Mouse (Mus musculus): ENCODE measurements around the gene Actn1. TPM values are rescaled to one million over a fixed set of nuclear protein-coding genes. Genes with fewer than 3 reads are reported as not detected.
A peak's percentile ranks its signal among the peaks of the same experiment; 100 is the strongest.

Actn1 gene
- polyA plus RNA-seq, 1 experiment from 2014 or later = 35.2 TPM

DNA sequence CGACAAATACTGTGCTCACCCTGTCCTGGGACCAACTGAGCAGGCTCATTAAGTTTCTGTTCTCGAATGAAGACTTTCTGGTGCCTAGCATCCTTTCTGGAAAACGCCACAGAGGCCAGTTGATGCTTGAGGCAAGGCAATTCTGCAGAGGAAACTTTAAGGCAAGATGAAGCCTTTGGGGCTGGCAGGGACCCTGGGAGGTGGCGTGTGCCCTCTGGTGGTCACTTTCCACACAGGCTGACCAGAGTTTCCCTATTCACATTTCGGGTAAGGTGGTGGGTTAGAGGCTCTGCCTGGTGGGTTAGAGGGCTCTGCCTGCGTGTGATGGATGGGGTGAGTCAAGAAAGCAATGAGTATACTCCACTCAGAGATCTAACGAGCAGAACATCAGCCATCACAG is 118.7 kb downstream of the Actn1 start:
- Histone ChIP-seq H3K4me1 (peaks cover 9% of the 10 kb centered on the region), H3K4me3 (no peak overlapping the region), H3K27ac (no peak overlapping the region), H3K27me3 (0 out of 2 replicates have a peak, but pooled peaks cover 2% of the 10 kb centered on the region), H3K36me3 (no peaks in the 10 kb centered on the region), H3K4me2 (replicated peaks) (no peak overlapping the region), H3K9me3 (no peaks in the 10 kb centered on the region), H3K9ac (0 out of 2 replicates have a peak overlapping the region, but pooled peaks have one; percentile 13)
- no peak; the same call in 1 of the 2 replicates for ATAC-seq (ENCODE audit: low FRiP score, low read depth)
- 17% methylated on average over 7 of the region's 7 CpGs for WGBS

DNA sequence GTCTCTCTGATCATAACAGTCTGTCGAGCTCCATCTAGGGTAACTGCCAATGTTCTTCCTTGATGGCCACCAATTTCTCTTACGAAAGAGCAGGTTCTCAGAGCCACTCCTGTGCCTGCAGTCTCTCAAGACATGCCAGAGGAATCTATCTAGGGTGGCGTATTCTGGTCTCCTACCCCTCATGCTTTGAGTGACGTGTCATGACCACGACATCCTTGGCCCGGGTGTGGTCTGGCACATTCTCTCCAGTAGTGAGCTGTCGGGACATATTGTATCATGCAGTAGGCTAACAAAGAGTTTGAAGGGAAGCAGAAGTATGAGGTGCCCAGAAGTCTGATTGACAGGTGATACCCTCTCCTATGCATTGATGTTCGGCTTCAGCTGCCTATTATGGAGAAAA is 119.2 kb downstream of the Actn1 start:
- H3K9me3 ChIP-seq = no peaks in the 10 kb centered on the region

DNA sequence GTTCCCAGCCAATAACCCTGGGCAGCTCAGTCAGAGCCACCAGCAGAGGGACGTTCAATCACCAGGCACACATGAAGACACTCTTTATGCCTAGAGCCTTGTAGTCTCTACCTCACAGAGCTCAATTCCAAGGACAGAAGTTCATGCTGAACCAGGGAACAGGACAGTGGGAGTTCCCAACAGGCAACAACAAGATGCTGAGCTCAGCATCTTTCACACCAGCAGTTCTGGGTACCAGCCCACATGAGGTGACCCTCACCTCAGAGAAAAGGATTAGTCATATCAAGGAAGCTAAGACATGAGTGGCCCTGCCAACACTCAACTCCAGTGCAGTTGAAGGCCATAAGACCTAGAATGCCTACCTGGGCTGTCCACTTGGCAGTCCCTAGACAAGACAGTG is 122.4 kb downstream of the Actn1 start:
- Histone ChIP-seq H3K4me1 (peaks cover 15% of the 10 kb centered on the region), H3K9me3 (no peaks in the 10 kb centered on the region), H3K27me3 (0 out of 2 replicates have a peak, but pooled peaks cover 2% of the 10 kb centered on the region), H3K4me2 (replicated peaks) (no peak overlapping the region), H3K9ac (no peak overlapping the region), H3K27ac (no peak overlapping the region), H3K4me3 (no peak overlapping the region), H3K36me3 (no peaks in the 10 kb centered on the region)
- ATAC-seq (ENCODE audit: low FRiP score, low read depth) = no peak
- WGBS = 78% methylated on average over 1 of the region's 1 CpGs

More for the DNA sequence above, 119.2 kb downstream of the Actn1 start:
- H3K9ac ChIP-seq = 0 out of 2 replicates have a peak overlapping the region, but pooled peaks have one; percentile 13
- WGBS = 84% methylated on average over 8 of the region's 8 CpGs
- ATAC-seq (ENCODE audit: low FRiP score, low read depth) = no peak
- H3K4me2 ChIP-seq (replicated peaks) = no peak overlapping the region
- no peak overlapping the region for H3K27ac ChIP-seq
- 0 out of 2 replicates have a peak, but pooled peaks cover 2% of the 10 kb centered on the region for H3K27me3 ChIP-seq
- no peaks in the 10 kb centered on the region for H3K36me3 ChIP-seq
- H3K4me1 ChIP-seq = peaks cover 8% of the 10 kb centered on the region
- H3K4me3 ChIP-seq = no peak overlapping the region

- Histone ChIP-seq H3K36me3 (no peaks in the 10 kb centered on the region), H3K9me3 (no peaks in the 10 kb centered on the region), H3K4me2 (replicated peaks) (no peak overlapping the region), H3K4me3 (no peak overlapping the region), H3K27ac (no peak overlapping the region), H3K9ac (no peak overlapping the region), H3K27me3 (0 out of 2 replicates have a peak, but pooled peaks cover 2% of the 10 kb centered on the region), H3K4me1 (peaks cover 17% of the 10 kb centered on the region)
- 71% methylated on average over 6 of the region's 6 CpGs for WGBS
- ATAC-seq (ENCODE audit: low FRiP score, low read depth) = no peak
Measured at GRCm38 (mm10) chr12:80137246-80137645, 122.9 kb downstream of the Actn1 start.

DNA sequence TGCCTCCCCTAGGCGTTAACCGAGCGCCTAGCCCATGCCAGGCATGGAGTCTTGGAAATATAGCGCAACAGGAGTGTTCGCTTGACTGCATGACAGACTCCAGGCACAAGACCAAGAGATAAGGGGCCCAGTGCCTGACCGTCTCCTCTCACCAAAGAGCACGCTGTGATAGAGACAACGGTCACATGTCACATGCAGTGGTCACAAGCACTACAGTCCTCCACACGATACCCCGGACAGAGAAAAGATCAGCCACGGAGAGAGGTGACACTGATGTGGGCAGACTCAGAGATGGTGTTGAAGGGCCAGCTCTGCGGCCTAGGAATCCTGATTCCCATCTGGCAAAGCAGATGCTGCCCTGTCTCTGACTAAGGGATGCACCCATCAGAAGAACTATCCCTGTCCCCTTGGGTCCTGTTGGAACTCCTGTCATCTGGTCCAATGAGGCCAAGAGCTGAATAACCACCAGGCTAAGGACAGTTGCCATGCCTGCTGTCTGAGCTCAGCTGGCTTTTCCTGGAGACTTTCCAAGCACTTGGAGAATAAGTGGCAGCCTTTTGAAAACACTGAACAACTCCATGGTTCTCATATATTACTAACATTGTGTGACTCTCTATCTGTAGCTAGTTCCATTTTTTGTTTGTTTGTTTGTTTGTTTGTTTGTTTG is 123.8 kb downstream of the Actn1 start:
- no peaks in the 10 kb centered on the region for H3K9me3 ChIP-seq
- 90% methylated on average over 12 of the region's 12 CpGs for WGBS
- no peak for ATAC-seq (ENCODE audit: low FRiP score, low read depth)

DNA sequence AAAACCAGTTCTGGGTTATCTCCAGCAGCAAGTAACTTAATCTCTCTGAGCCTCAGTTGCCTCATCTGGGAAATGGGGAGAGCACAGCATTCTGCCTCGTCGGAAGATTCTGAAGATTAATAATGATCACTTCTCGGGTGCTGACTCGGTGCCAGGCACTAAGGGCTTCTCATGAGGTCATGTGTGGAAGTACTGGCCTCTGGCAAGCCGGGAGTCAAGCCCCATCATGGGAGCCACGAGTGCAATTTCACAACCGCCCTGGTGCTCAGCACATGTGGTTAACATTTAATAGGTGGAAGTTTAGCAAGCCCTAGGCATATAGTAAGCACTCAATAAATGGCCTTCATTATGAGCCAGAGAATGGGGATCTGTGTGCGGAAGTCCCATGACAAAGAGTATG is 125.0 kb downstream of the Actn1 start:
- Histone ChIP-seq H3K4me3 (no peak overlapping the region), H3K36me3 (no peaks in the 10 kb centered on the region), H3K27ac (no peak overlapping the region), H3K4me2 (replicated peaks) (no peak overlapping the region), H3K4me1 (peaks cover 36% of the 10 kb centered on the region), H3K9me3 (no peaks in the 10 kb centered on the region), H3K9ac (no peak overlapping the region), H3K27me3 (0 out of 2 replicates have a peak, but pooled peaks cover 2% of the 10 kb centered on the region)
- WGBS = 63% methylated on average over 8 of the region's 8 CpGs
- no peak for ATAC-seq (ENCODE audit: low FRiP score, low read depth)

More for the DNA sequence above, 123.8 kb downstream of the Actn1 start:
- no peaks in the 10 kb centered on the region for H3K36me3 ChIP-seq
- H3K27ac ChIP-seq = no peak overlapping the region
- no peak overlapping the region for H3K9ac ChIP-seq
- H3K4me1 ChIP-seq = peaks cover 25% of the 10 kb centered on the region
- H3K4me2 ChIP-seq (replicated peaks) = no peak overlapping the region
- H3K27me3 ChIP-seq = 0 out of 2 replicates have a peak, but pooled peaks cover 2% of the 10 kb centered on the region
- H3K4me3 ChIP-seq = no peak overlapping the region

DNA sequence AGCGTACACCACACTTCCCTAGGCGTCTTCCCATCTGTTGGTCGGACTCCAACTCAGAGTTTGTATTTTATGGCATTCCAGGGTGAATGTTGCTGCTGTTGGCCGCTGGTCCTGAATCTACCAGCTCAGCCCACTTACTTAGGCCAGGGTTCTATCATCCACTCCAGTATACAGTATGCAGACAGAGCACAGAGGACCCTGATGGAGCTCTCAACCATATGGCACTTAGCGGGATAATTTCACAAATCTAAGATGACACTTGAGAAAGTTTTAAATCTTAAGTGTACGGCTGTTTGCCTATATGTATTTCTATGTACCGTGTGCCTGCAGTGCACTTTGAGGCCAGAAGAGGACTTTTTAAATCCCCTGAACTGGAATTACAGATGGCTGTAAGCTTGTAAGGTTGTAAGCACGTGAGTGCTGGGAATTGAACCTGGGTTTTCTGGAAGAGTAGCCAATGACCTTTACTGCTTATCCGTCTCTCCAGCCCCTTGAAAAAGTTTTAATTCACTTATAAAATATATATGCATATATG is 127.1 kb downstream of the Actn1 start:
- ATAC-seq (ENCODE audit: low FRiP score, low read depth) = peak; percentile 42; the same call in 1 of the 2 replicates
- Histone ChIP-seq H3K9me3 (no peaks in the 10 kb centered on the region), H3K9ac (no peak overlapping the region), H3K36me3 (no peaks in the 10 kb centered on the region), H3K4me1 (peaks cover 52% of the 10 kb centered on the region), H3K27ac (no peak overlapping the region), H3K4me2 (replicated peaks) (no peak overlapping the region; the same call in 1 of the 2 replicates), H3K27me3 (no peaks in the 10 kb centered on the region), H3K4me3 (no peak overlapping the region)
- WGBS = 38% methylated on average over 9 of the region's 9 CpGs

GRCm38 (mm10) chr12:80132250-80133003 is 127.7 kb downstream of the Actn1 start:
- Histone ChIP-seq H3K4me2 (replicated peaks) (peak overlapping the region; percentile 79), H3K27me3 (no peaks in the 10 kb centered on the region), H3K9me3 (no peaks in the 10 kb centered on the region), H3K36me3 (peaks cover 3% of the 10 kb centered on the region), H3K4me1 (peaks cover 52% of the 10 kb centered on the region), H3K9ac (peak overlapping the region; percentile 92), H3K4me3 (peak overlapping the region; percentile 59), H3K27ac (peak overlapping the region; percentile 97)
- WGBS = under 1% methylated on average over 65 of the region's 66 CpGs
- ATAC-seq (ENCODE audit: low FRiP score, low read depth) = peak; percentile 86

DNA sequence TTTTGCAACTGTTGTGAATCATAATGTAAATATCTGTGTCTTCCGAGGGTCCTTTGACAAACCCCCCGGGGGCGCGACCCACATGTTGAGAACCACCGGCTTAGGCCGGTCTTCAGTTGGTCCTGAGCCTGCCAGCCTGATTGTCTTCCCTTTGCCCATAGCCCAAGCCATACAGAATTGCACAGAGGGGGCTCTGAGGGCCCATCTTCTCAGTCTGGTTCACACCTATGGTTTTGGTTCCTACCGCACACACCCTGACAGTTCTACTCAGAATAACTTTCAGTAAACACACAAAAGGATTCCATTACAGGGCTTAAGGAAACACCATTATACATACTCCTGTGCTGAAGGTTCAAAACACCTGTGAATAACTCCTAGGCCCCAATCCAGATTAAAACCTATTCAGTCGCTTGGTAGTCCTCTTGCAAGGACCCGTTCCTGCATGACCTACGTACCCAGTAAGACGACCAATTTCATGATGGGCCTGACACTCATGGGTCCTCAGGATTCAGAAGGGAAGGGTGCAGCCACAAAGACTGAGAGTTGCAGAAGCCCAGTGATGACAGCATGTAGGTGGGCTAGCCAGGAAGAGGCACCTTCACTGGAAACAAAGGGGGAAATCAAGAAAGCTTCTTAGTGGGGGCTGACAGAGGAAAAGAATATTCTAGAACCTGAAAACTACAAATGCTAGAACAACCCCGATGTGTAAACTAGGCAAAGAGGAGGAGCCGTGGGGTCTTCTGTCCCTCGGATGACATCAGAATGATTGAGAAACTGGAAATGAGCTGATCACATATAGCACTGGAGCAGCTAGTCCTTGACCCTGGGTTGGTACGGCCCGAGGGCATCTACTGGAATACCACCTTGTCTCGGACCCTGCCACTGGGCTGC is 128.6 kb downstream of the Actn1 start:
- Histone ChIP-seq H3K9ac (peak overlapping the region; percentile 92), H3K4me3 (peak overlapping the region; percentile 59), H3K9me3 (no peaks in the 10 kb centered on the region), H3K36me3 (peaks cover 10% of the 10 kb centered on the region), H3K4me1 (peaks cover 52% of the 10 kb centered on the region), H3K27me3 (no peaks in the 10 kb centered on the region), H3K4me2 (replicated peaks) (peak overlapping the region; percentile 79), H3K27ac (peak overlapping the region; percentile 97)
- WGBS = 52% methylated on average over 17 of the region's 17 CpGs
- no peak for ATAC-seq (ENCODE audit: low FRiP score, low read depth)

DNA sequence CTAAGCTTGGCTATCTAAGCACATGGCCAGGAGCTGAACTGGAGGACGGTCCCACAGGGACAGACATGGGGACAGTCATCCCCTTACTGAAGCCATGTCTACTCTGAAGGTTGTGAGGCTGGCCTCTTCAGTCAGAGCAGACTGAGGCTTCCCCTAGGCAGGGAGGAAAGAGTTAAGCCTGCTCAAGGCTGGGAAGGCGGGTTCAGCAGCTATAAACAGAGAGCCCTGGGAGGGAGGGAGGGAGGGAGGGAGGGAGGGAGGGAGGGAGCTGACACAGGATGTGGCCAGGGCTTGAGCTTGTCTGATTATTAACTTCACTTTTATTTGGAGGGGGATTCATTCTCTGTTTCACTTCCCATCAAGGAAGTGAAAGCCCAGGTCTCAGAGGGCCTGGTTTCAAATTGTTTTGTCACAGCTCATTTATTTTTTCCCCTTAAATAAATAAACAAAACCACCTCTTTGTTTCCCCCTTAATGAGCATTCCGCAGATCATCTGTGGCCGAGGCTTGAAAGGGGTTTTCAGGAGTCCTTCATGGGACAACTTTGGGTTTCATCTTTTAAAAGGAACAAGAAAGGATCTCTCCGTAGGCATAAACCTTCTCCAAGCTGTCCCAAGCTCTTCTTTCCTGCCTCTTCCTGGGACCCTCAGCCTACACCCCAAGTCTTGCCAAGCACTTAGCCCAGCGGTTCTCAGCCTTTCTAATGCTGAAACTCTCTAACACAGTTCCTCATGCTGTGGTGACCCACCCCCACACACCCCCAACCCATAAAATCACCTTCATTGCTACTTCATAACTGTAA is 129.4 kb downstream of the Actn1 start:
- peak overlapping the region; percentile 79 for H3K4me2 ChIP-seq (replicated peaks)
- peak overlapping the region; percentile 10; the same call in 1 of the 2 replicates for H3K4me3 ChIP-seq
- peak; percentile 66 for ATAC-seq (ENCODE audit: low FRiP score, low read depth)
- no peaks in the 10 kb centered on the region for H3K9me3 ChIP-seq
- peaks cover 15% of the 10 kb centered on the region for H3K36me3 ChIP-seq
- peak overlapping the region; percentile 97 for H3K27ac ChIP-seq
- H3K9ac ChIP-seq = peak overlapping the region; percentile 50
- H3K4me1 ChIP-seq = peaks cover 47% of the 10 kb centered on the region
- 7% methylated on average over 5 of the region's 6 CpGs for WGBS
- H3K27me3 ChIP-seq = no peaks in the 10 kb centered on the region

DNA sequence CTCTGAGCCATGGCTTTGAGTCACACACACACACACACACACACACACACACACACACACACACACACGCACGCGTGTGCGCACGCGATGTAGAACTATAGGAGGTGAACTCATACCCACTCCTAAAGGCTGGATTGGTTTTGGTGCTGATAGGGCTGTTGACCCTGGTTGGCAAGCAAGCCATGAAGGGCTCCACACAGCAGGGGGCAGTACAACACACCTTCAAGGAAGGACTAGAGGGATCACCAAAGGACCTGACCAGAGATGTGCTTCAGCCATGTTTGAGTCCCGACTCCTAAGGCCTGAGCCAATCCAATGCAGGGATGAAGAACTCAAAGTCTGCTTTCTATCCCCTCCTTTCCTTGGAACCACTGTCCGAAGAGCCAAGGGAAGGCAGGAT is 130.6 kb downstream of the Actn1 start:
- H3K36me3 ChIP-seq = peaks cover 24% of the 10 kb centered on the region
- H3K4me3 ChIP-seq = no peak overlapping the region
- H3K4me1 ChIP-seq = peaks cover 43% of the 10 kb centered on the region
- H3K9me3 ChIP-seq = no peaks in the 10 kb centered on the region
- peak overlapping the region; percentile 97 for H3K27ac ChIP-seq
- no peaks in the 10 kb centered on the region for H3K27me3 ChIP-seq
- no peak overlapping the region for H3K4me2 ChIP-seq (replicated peaks)
- 95% methylated on average over 8 of the region's 8 CpGs for WGBS
- no peak for ATAC-seq (ENCODE audit: low FRiP score, low read depth)
- H3K9ac ChIP-seq = no peak overlapping the region

Data from limb, embryonic 13.5 days (tissue).